Mouse (Mus musculus) MEL (cell line): Measurements from ENCODE around the gene Aaas. TPM values are rescaled to one million over a fixed set of nuclear protein-coding genes. Genes with fewer than 3 reads are reported as not detected.

ENCODE experiments used
- DNase-seq: peaks from one replicate; pipeline ENCODE4 v3.0.0; 2011; ENCODE audit warnings: low read depth, low spot score
- H3K27ac ChIP-seq: 2 replicates; pipeline ENCODE4 v1.5.1; 2012; ENCODE audit warnings: low read depth, mild to moderate bottlenecking, control low read depth, low read length, moderate library complexity; ENCODE audit not compliant: control insufficient read depth
- H3K27me3 ChIP-seq, 2 experiments: fragments of 150-350 bp in 1 of 2; sonication (generic) in 1 of 2; 2 replicates each; pipeline ENCODE4 v1.6.1; 2012; ENCODE audit warnings: low read length in 2 of 2, mild to moderate bottlenecking in 2 of 2, improper control_type of control experiment in 1 of 2, moderate library complexity in 1 of 2; ENCODE audit not compliant: insufficient read depth in 2 of 2, control insufficient read depth in 1 of 2
- H3K36me3 ChIP-seq, 2 experiments: 2 replicates each; pipeline ENCODE4 v1.6.1; 2012 to 2014; ENCODE audit warnings: low read length in 2 of 2, improper control_type of control experiment in 1 of 2, inconsistent platforms in 1 of 2, mild to moderate bottlenecking in 1 of 2; ENCODE audit not compliant: insufficient read depth in 2 of 2, control insufficient read depth in 1 of 2
- H3K4me1 ChIP-seq, 2 experiments: fragments of 150-350 bp in 1 of 2; sonication (generic) in 1 of 2; 2 replicates each; pipeline ENCODE4 v1.6.1; 2012; ENCODE audit warnings: low read length in 2 of 2, improper control_type of control experiment in 1 of 2, mild to moderate bottlenecking in 1 of 2; ENCODE audit not compliant: insufficient read depth in 2 of 2, control insufficient read depth in 1 of 2
- H3K4me3 ChIP-seq, 2 experiments: fragments of 150-350 bp in 1 of 2; sonication (generic) in 1 of 2; 2 replicates each; pipeline ENCODE4 v1.5.1; 2012; ENCODE audit warnings: low read depth in 2 of 2, low read length in 2 of 2, mild to moderate bottlenecking in 2 of 2, moderate library complexity in 2 of 2, control low read depth in 1 of 2, improper control_type of control experiment in 1 of 2; ENCODE audit not compliant: control insufficient read depth in 1 of 2, insufficient read depth in 1 of 2
- H3K79me2 ChIP-seq: 2 replicates; pipeline ENCODE4 v1.6.1; 2012; ENCODE audit warnings: mild to moderate bottlenecking, low read length, moderate library complexity; ENCODE audit not compliant: control insufficient read depth, poor library complexity, insufficient read depth
- H3K9ac ChIP-seq: 2 replicates; pipeline ENCODE4 v1.6.1; 2012; ENCODE audit warnings: low read depth, mild to moderate bottlenecking, control low read depth, low read length, moderate library complexity; ENCODE audit not compliant: control insufficient read depth, poor library complexity, severe bottlenecking
- H3K9me3 ChIP-seq: fragments of 150-350 bp; sonication (generic); replicated peaks from 2 replicates; pipeline ENCODE4 v1.6.1; 2012; ENCODE audit warnings: mild to moderate bottlenecking, low read length, improper control_type of control experiment, moderate library complexity; ENCODE audit not compliant: insufficient read depth
- BHLHE40 ChIP-seq: IDR thresholded peaks from 2 replicates; pipeline ENCODE4 v1.6.1; 2012; ENCODE audit warnings: low read depth, mild to moderate bottlenecking, inconsistent platforms, low read length, improper control_type of control experiment, borderline replicate concordance
- CHD2 ChIP-seq: IDR thresholded peaks from 2 replicates; pipeline ENCODE4 v1.6.1; 2011; ENCODE audit warnings: low read length, improper control_type of control experiment
- CTCF ChIP-seq, 3 experiments: IDR thresholded peaks in 2 of 3; conservative IDR thresholded peaks in 1 of 3; 2 replicates each; pipeline ENCODE4 v1.5.1; 2011 to 2012; ENCODE audit warnings: low read length in 3 of 3, low read depth in 2 of 3, mild to moderate bottlenecking in 2 of 3, improper control_type of control experiment in 1 of 3, inconsistent platforms in 1 of 3, mixed read lengths in 1 of 3, moderate library complexity in 1 of 3; ENCODE audit not compliant: control insufficient read depth in 1 of 3, insufficient read depth in 1 of 3, poor library complexity in 1 of 3, severe bottlenecking in 1 of 3
- EP300 ChIP-seq, 2 experiments: IDR thresholded peaks; 2 replicates each; pipeline ENCODE4 v1.6.1; 2011; ENCODE audit warnings: improper control_type of control experiment in 2 of 2, low read length in 2 of 2, low read depth in 1 of 2, mild to moderate bottlenecking in 1 of 2
- ETS1 ChIP-seq: IDR thresholded peaks from 2 replicates; pipeline ENCODE4 v1.6.1; 2012; ENCODE audit warnings: low read depth, mild to moderate bottlenecking, inconsistent platforms, low read length, improper control_type of control experiment, moderate library complexity
- GATA1 ChIP-seq: IDR thresholded peaks from 2 replicates; pipeline ENCODE4 v1.6.1; 2011; ENCODE audit warnings: low read depth, low read length, improper control_type of control experiment
- HCFC1 ChIP-seq: IDR thresholded peaks from 2 replicates; pipeline ENCODE4 v1.6.1; 2012; ENCODE audit warnings: low read depth, mild to moderate bottlenecking, inconsistent platforms, low read length, improper control_type of control experiment, moderate library complexity
- MAFK ChIP-seq: IDR thresholded peaks from 2 replicates; pipeline ENCODE4 v1.6.1; 2011; ENCODE audit warnings: low read depth, mild to moderate bottlenecking, low read length, improper control_type of control experiment, borderline replicate concordance
- MAX ChIP-seq: IDR thresholded peaks from 2 replicates; pipeline ENCODE4 v1.6.1; 2011; ENCODE audit warnings: low read length, improper control_type of control experiment
- MAZ ChIP-seq: IDR thresholded peaks from 2 replicates; pipeline ENCODE4 v1.6.1; 2012; ENCODE audit warnings: low read depth, mild to moderate bottlenecking, inconsistent platforms, low read length, improper control_type of control experiment
- MYC ChIP-seq: IDR thresholded peaks from 2 replicates; pipeline ENCODE4 v1.6.1; 2011; ENCODE audit warnings: low read depth, mild to moderate bottlenecking, low read length, improper control_type of control experiment, moderate library complexity
- POLR2AphosphoS2 ChIP-seq: IDR thresholded peaks from 2 replicates; pipeline ENCODE4 v1.6.1; 2011; ENCODE audit warnings: low read length, improper control_type of control experiment
- RAD21 ChIP-seq: IDR thresholded peaks from 2 replicates; pipeline ENCODE4 v1.6.1; 2011; ENCODE audit warnings: mild to moderate bottlenecking, low read depth, low read length, improper control_type of control experiment
- SIN3A ChIP-seq: IDR thresholded peaks from 2 replicates; pipeline ENCODE4 v1.6.1; 2012; ENCODE audit warnings: low read length, improper control_type of control experiment, inconsistent platforms
- SMC3 ChIP-seq: IDR thresholded peaks from 2 replicates; pipeline ENCODE4 v1.6.1; 2011; ENCODE audit warnings: low read depth, low read length, improper control_type of control experiment
- USF1 ChIP-seq: IDR thresholded peaks from 2 replicates; pipeline ENCODE4 v1.6.1; 2014; ENCODE audit warnings: low read depth, mild to moderate bottlenecking, inconsistent platforms, low read length, improper control_type of control experiment, moderate library complexity
- ZC3H11A ChIP-seq: IDR thresholded peaks from 2 replicates; pipeline ENCODE4 v1.6.1; 2012; ENCODE audit warnings: low read depth, mild to moderate bottlenecking, inconsistent platforms, low read length, improper control_type of control experiment
- ZKSCAN1 ChIP-seq: IDR thresholded peaks from 2 replicates; pipeline ENCODE4 v1.6.1; 2012; ENCODE audit warnings: low read depth, mild to moderate bottlenecking, inconsistent platforms, low read length, improper control_type of control experiment, moderate library complexity
- ZNF384 ChIP-seq: IDR thresholded peaks from 2 replicates; pipeline ENCODE4 v1.6.1; 2012; ENCODE audit warnings: low read depth, mild to moderate bottlenecking, inconsistent platforms, low read length, improper control_type of control experiment
- polyA plus RNA-seq, 2 experiments: library from polyadenylated mRNA; stranded (reverse) in 1 of 2; unstranded in 1 of 2; fragments of >175 nt in 1 of 2; fragments of >200 nt in 1 of 2; gene quantifications; 2 replicates each; pipeline versions ENCODE4 v1.2.1 to v1.2.4; 2012; ENCODE audit warnings: low replicate concordance in 2 of 2, low read depth in 1 of 2; ENCODE audit not compliant: insufficient read length in 2 of 2, insufficient read depth in 1 of 2, missing spikeins in 1 of 2
- total RNA-seq: library from RNA; depleted of rRNA; stranded (reverse); fragments of 300-350 nt; gene quantifications from 2 replicates; pipeline ENCODE4 v1.2.3, GENCODE M21; 2012

Gene Aaas
- total and polyA plus RNA-seq, 3 experiments, result 48.7 to 205 TPM; not detected in 1

DNA sequence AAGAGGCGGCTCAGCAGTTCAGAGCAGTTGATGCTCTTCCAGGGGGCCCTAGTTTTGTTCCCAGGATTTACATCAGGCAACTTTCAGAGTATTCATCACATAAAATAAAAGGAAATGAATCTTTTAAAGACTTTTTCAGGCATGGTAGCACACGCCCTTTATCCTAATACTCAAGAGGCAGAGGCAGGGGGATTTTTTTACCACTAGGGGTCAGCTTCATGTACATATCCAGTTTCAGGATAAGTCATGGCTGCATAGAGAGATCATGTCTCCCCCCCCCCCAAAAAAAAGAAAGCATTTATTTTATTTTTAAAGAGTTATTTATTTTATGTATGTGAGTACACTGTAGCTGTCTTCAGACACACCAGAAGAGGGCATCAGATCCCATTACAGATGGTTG lies 3.4 kb upstream of the Aaas start:
- H3K9me3 ChIP-seq, result no peaks in the 10 kb centered on the region
- no peak overlapping the region for H3K9ac ChIP-seq
- H3K4me1 ChIP-seq, result peaks cover 2 to 9% of the 10 kb centered on the region in 2 experiments; a peak in 3 of 4 replicates
- peaks cover 0 to 4% of the 10 kb centered on the region in 2 experiments; a peak in 2 of 4 replicates for H3K36me3 ChIP-seq
- peaks cover 7% of the 10 kb centered on the region for H3K79me2 ChIP-seq
- TF ChIP-seq CTCF (IDR thresholded peaks at IDR 0.05 in 2 of 3, conservative IDR thresholded peaks at IDR 0.05 in 1 of 3; ENCODE audit: control insufficient read depth in 1 of 3, insufficient read depth in 1 of 3, low read depth in 2 of 3, low read length in 3 of 3, poor library complexity in 1 of 3, severe bottlenecking in 1 of 3) (peak in 1 of 3 experiments; percentile 18; a peak in 1 of 6 replicates), MAX (no peak), MAFK (no peak), POLR2AphosphoS2 (no peak)
- H3K4me3 ChIP-seq, result no peak overlapping the region
- no peak overlapping the region for H3K27ac ChIP-seq
- DNase-seq, result no peak
- peaks cover 7 to 8% of the 10 kb centered on the region in 2 experiments; a peak in 3 of 4 replicates for H3K27me3 ChIP-seq

DNA sequence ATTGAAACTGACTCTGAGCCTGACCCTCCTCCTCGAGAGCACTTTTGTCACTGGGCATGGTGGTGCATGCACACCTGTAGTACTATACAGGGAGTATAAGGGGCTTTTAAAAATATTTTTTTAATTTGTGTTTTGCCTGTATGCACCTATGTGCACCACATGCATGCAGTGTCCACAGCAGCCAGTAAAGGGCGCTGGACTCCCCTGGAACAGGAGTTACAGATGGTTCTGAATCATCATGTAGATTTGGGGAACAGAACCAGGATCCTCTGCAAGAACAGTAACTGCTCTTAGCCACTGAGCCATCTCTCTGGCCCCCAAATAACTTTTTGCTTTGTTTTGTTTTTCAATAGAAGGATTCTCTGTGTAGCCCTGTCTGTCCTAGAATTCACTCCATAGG lies 1.6 kb upstream of the Aaas start:
- Histone ChIP-seq H3K36me3 (peaks cover 2 to 4% of the 10 kb centered on the region in 2 experiments; a peak in 3 of 4 replicates), H3K4me3 (no peak overlapping the region), H3K27ac (no peak overlapping the region), H3K9ac (no peak overlapping the region), H3K79me2 (peaks cover 7% of the 10 kb centered on the region), H3K27me3 (peaks cover 4 to 7% of the 10 kb centered on the region in 2 experiments; a peak in 2 of 4 replicates), H3K9me3 (no peaks in the 10 kb centered on the region), H3K4me1 (peaks cover 2 to 9% of the 10 kb centered on the region in 2 experiments; a peak in 3 of 4 replicates)
- peak; percentile 52 for DNase-seq
- TF ChIP-seq RAD21 (peak; percentile 53), ZC3H11A (peak; percentile 23; the same call in 1 of the 2 replicates), POLR2AphosphoS2 (no peak), CHD2 (no peak), CTCF (IDR thresholded peaks at IDR 0.05 in 2 of 3, conservative IDR thresholded peaks at IDR 0.05 in 1 of 3; ENCODE audit: control insufficient read depth in 1 of 3, insufficient read depth in 1 of 3, low read depth in 2 of 3, low read length in 3 of 3, poor library complexity in 1 of 3, severe bottlenecking in 1 of 3) (peak; percentile 53 to 68 (median 61)), ETS1 (no peak), SMC3 (peak; percentile 56), SIN3A (no peak), HCFC1 (no peak), USF1 (no peak), ZKSCAN1 (no peak)

DNA sequence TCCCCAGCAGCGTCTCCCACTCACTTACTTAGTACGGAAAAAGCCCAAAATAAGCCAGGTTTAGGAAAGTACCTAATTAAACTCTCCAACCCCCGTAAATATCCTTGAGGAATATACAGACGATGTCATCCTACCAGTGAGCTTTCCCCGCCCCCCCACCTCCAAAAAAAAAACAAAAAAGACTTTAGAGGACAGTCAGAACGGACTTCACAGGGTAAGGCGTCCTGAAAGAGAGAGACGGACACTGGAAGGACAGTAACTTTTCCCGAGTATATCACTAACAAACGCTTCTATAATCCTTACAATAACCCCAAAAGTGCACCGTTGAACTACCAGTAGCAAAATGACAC lies 346 bp upstream of the Aaas start:
- peak overlapping the region; percentile 70 for H3K9ac ChIP-seq
- peak overlapping the region; percentile 70 to 74 for H3K4me3 ChIP-seq
- H3K27ac ChIP-seq, result peak overlapping the region; percentile 31; the same call in 1 of the 2 replicates
- H3K4me1 ChIP-seq, result peaks cover 2 to 9% of the 10 kb centered on the region in 2 experiments; a peak in 3 of 4 replicates
- 0 out of 4 replicates have a peak, but pooled peaks cover 0 to 3% of the 10 kb centered on the region in 2 experiments for H3K27me3 ChIP-seq
- H3K9me3 ChIP-seq, result no peaks in the 10 kb centered on the region
- DNase-seq, result no peak
- peaks cover 7% of the 10 kb centered on the region for H3K79me2 ChIP-seq
- TF ChIP-seq ZNF384 (peak; percentile 92), BHLHE40 (no peak), EP300 (IDR thresholded peaks at IDR 0.05; ENCODE audit: low read depth in 1 of 2, low read length in 2 of 2) (no peak), MYC (no peak), MAZ (no peak), GATA1 (no peak), RAD21 (no peak)
- peaks cover 2 to 4% of the 10 kb centered on the region in 2 experiments for H3K36me3 ChIP-seq
